10 mouse cellular contexts compared by ENCODE assay signal in the genomic region with DNA sequence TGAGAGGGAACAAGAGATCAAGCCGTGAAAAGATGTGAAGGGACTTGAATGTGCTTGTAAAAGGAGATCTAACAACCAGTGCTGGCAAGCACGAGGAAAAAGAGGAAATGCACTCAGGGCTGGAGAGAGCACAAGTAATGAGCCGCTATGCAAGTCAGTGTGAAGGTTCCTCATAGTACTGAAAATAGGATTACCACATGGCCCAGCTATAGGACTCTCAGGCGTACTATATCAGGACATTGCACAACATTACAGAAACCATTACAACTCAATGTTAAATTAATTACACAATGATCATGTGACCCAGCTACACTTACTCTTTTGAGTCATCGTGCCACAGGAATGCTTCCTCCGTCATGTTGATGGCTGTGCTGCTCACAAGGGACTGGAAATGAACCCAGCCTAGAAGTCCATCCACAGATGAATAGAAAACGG.
DNase-seq lines count a peak whose midpoint lies in the region; ATAC-seq and TF ChIP-seq lines count a peak whose summit lies in the region.
"Had no signal": no experiment of that assay in that cellular context is flagged by ENCODE, and none has a peak within 500 bp of the region (broad histone marks: within the 10 kb centered on the region; RNA-seq: fewer than 3 reads in every experiment).

No protein-coding gene starts in this region.

- no peak overlapping the region for H3K4me2 ChIP-seq in limb, embryonic 15.5 days
- H3K4me2 ChIP-seq: midbrain, embryonic 15.5 days had no signal

- intact Hi-C loops in left cerebral cortex, postnatal 14 days (cut with DNase I): loop anchor here (5.0 kb wide), 1 partner anchor 74 kb away; no protein-coding TSS in a partner anchor
- intact Hi-C loops in left cerebral cortex, postnatal 4 days (cut with DNase I): no loop called here

- no peak overlapping the region for H3K9ac ChIP-seq in limb, embryonic 15.5 days
- H3K9ac ChIP-seq: midbrain, embryonic 15.5 days had no signal

- no peaks in the 10 kb centered on the region for H3K9me3 ChIP-seq in limb, embryonic 15.5 days
- H3K9me3 ChIP-seq: midbrain, embryonic 15.5 days had no signal

- H3K4me3 ChIP-seq in bone marrow macrophage, adult 2 months (ENCODE audit: insufficient read depth, low read length): peak overlapping the region; percentile 5; the same call in 1 of the 2 replicates
- H3K4me3 ChIP-seq in limb, embryonic 15.5 days: no peak overlapping the region
- H3K4me3 ChIP-seq: midbrain, embryonic 15.5 days had no signal

- WGBS in limb, embryonic 15.5 days: 29% methylated on average over 7 of the region's 7 CpGs

- no peaks in the 10 kb centered on the region for H3K36me3 ChIP-seq in limb, embryonic 15.5 days
- H3K36me3 ChIP-seq: midbrain, embryonic 15.5 days had no signal

- peak; percentile 86 for ATAC-seq in limb, embryonic 15.5 days (ENCODE audit: insufficient number of reproducible peaks, low FRiP score, low TSS enrichment, low read depth)
- ATAC-seq: forebrain, embryonic 14.5 days; midbrain, embryonic 15.5 days had no signal

- peak; percentile 5 to 26 for DNase-seq in left cerebral cortex, postnatal 14 days (ENCODE audit: low spot score in 2 of 2)
- DNase-seq in left cerebral cortex, postnatal 4 days: no peak
- peak; percentile 44 for DNase-seq in skeletal muscle tissue, adult 2 months (ENCODE audit: low read depth, low spot score)
- no peak for DNase-seq in thymus, postnatal 10 days (ENCODE audit: low spot score in 2 of 2)
- DNase-seq in layer of hippocampus, postnatal 10 days (ENCODE audit: low spot score in 2 of 2): no peak
- DNase-seq: right cerebral cortex, postnatal 4 days had no signal

- H3K27me3 ChIP-seq in limb, embryonic 15.5 days: no peaks in the 10 kb centered on the region
- H3K27me3 ChIP-seq: midbrain, embryonic 15.5 days had no signal

- H3K4me1 ChIP-seq in bone marrow macrophage, adult 2 months (ENCODE audit: control insufficient read depth, insufficient read depth, low read length): peaks cover 39% of the 10 kb centered on the region
- peaks cover 15% of the 10 kb centered on the region for H3K4me1 ChIP-seq in limb, embryonic 15.5 days

- TF ChIP-seq POLR2A in bone marrow macrophage, adult 2 months (IDR thresholded peaks at IDR 0.05; ENCODE audit: borderline replicate concordance, low read depth, low read length): no peak

- peak overlapping the region; percentile 97 for H3K27ac ChIP-seq in bone marrow macrophage, adult 2 months (ENCODE audit: insufficient read depth, low read depth, low read length)
- peak overlapping the region; percentile 48 for H3K27ac ChIP-seq in limb, embryonic 15.5 days
- H3K27ac ChIP-seq: midbrain, embryonic 15.5 days had no signal

- TF ChIP-seq CTCF in bone marrow macrophage, adult 2 months (IDR thresholded peaks at IDR 0.05; ENCODE audit: low read depth, low read length): no peak

Comparison
In these comparisons a context has a peak if more than half of its experiments do, and no peak if none do; other contexts are left out.
1. DNase-seq: peak in left cerebral cortex, postnatal 14 days (2 of 2) and skeletal muscle tissue, adult 2 months (single experiment); none in left cerebral cortex, postnatal 4 days (single experiment), thymus, postnatal 10 days (0 of 2) and layer of hippocampus, postnatal 10 days (0 of 2).